Mouse (Mus musculus) E14TG2a.4 (cell line): ENCODE measurements around the gene Myo18b.

Experiments
- CTCF ChIP-seq: conservative IDR thresholded peaks from 2 replicates; pipeline ENCODE4 v1.5.1; 2014; ENCODE audit warnings: low read length
- POU5F1 ChIP-seq: IDR thresholded peaks from 2 replicates; pipeline ENCODE4 v1.6.1; 2014; ENCODE audit warnings: low read length, borderline replicate concordance

DNA sequence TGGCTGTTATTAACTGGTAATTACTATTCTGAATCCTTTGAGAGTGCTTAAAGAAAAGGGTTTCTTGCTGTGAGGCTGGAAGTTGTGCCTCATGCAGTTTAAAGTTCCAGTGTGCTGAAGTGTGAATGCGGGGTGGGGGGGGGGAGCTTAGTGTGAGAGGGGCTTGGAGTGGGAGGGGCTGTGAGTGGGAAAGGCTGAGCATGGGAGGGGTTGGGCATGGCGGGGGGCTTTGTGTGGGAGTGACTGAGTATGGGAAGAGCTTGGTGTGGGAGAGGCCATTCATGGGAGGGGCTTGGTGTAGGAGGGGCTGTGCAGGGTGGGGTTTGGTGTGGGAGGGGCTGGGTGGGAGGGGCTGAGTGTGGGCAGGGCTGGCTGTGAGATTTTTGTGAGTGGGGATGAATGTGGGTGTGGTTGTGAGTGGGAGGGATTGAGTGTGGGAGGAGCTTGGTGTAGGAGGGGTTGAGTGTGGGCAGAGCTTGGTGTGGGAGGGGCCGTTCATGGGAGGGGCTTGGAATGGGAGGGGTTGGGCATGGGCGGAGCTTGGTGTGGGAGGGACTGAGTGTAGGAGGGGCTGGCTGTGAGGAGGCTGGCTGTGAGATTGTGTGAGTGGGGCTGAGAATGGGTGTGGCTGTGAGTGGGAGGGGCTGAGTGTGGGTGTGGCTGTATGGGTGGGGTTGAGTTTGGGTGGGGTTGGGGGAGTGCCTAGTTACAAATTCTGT is 208.9 kb downstream of the Myo18b start:
- TF ChIP-seq CTCF (no peak), POU5F1 (no peak)
